Mouse (Mus musculus): ENCODE measurements around the gene Syne2. TPM values are rescaled to one million over a fixed set of nuclear protein-coding genes. Genes with fewer than 3 reads are reported as not detected.

Syne2 gene
- total RNA-seq, 2 experiments from 2014 or later, result 33.4 to 40.0 TPM

GRCm38 (mm10) chr12:76015489-76015888 lies 197.6 kb downstream of the Syne2 start:
- peak in 1 of 2 experiments; percentile 15 for DNase-seq
- intact Hi-C loops (cut with DNase I), result loop anchor here (5.0 kb wide), 1 partner anchor 228 kb away; no protein-coding TSS in a partner anchor

DNA sequence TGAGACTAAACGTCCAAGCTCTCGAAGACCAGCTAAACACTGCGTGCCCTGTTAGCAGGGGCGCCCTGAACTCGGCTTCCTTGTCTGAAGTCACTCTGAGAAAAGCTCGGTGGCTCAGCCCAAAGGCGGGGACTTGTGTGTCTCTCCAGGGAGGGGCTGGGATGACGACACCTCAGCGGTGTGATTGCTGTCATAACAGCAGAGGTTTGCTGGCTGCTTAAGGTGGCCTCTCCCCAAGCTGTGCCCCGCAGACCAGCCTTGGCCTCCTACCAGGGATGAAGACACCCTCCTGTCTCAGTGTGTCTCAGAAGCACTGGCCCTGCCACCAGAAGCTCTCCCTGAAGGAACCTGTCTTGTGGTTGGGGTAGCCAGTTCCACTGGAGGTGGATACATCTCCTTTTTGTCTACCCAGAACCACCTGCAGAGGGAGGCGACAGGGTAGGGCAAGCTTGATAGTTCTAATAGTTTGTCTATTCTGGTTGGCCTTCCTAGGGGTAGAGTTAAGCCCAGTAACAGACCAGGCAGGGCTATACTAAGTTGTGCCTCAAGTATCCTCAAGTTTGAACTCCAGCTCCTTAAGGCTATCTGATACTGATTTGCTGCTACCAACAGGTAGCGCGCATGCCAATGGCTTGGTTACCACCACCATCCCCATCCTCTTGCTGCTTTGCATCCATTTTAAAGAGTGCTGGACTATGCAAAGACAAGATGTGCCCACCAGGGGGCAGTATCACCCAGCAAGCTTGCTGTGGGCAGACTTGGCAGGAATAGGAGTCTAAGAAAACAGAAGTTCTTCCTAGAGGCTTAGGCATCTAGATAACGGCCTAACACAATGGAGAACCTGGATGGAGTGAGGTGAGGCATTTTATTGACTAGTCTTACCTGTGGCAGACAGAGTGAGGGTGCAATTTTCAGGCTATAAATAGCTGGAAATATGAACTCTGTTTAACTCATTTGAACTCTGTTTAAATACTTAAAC lies 198.5 kb downstream of the Syne2 start:
- intact Hi-C loops (cut with DNase I), result loop anchor here (2.0 to 5.0 kb wide), 2 partner anchors 160 to 229 kb away; partner anchors contain the start of gene Esr2
- peak; percentile 67 to 79 for DNase-seq

GRCm38 (mm10) chr12:76018640-76019039 lies 200.7 kb downstream of the Syne2 start:
- intact Hi-C loops (cut with DNase I), result loop anchor here (5.0 kb wide), 1 partner anchor 231 kb away; no protein-coding TSS in a partner anchor
- no peak for DNase-seq

DNA sequence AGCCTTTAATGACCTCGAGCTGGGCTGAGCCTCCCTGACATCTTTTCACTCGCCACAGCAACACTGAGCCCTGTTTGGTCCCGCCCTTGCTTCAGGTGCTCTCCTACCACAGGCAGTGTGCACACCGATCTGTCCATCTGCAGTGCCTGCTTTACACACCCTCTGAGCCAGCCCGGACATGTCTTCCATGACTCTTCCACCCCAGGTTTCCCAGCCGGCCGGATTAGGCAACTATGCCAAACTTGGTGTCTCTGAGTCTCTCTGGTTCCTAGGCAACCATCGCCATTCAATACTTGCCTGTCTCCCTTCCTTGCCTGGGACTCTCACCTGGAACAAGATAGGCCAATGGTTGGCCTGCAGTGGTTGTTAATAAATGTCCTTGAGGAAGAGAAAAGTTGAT lies 224.4 kb downstream of the Syne2 start:
- intact Hi-C loops (cut with DNase I), result no loop called here
- no peak for DNase-seq

DNA sequence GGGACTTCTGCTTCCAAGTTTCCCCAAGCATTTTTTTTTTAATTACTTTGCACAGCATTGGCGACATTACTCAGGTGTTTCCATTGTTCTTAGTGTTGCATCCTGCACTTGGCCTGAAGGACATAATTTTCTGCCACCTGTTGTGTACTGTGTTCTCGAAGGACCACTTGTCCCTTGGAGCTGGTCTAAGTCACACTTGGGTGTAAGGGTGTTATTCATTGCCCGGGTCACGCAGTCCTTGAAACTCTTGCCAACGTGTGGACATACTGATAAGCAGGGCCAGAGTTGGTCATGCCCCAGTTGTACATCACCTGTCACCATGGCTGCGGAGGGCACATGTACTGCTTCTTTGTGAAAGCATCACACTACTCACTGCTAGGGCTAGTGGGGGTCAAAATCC lies 228.6 kb downstream of the Syne2 start:
- intact Hi-C loops (cut with DNase I), result no loop called here
- peak in 1 of 2 experiments; percentile 4 for DNase-seq

DNA sequence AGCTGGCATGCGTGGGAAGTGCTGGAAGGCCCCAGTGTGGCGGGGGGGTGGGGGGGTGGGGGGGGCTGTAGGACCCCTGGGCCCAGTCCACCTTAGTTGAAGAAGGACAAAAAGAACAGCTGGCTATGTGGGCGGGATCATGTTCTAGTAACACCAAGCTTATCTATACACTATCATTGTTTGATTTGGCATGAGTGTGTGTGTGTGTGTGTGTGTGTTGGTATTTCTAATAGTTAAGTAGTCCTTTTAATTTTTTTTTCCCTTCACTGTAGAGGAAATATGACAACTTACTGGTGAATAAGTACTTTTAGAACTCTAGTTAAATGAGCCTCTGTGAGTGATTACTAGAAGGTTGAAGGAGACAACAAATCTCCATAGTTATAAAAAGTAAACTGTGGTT lies 230.0 kb downstream of the Syne2 start:
- DNase-seq, result no peak
- intact Hi-C loops (cut with DNase I), result no loop called here

DNA sequence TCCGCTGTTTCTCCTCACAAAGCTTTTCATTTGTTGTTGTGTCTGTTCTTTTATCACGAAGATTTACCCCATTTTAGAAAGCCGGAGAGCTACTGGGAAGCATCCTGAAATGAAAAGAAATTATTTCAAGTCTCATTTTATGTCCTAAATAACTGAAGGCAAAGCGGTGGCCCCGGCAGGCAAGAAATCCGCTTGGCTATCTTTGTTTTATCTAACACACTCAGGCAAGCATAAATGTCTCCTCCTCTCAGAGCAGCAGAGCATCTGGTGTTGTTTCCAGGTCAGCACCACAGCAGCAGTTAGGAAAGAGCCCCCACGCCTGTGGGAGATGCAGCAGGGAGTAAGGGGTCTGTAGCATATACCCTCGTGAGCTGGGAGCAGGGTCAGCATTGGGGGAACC lies 230.7 kb downstream of the Syne2 start:
- no peak for DNase-seq
- intact Hi-C loops (cut with DNase I), result no loop called here

GRCm38 (mm10) chr12:76049343-76049742 lies 231.4 kb downstream of the Syne2 start:
- intact Hi-C loops (cut with DNase I), result no loop called here
- DNase-seq, result no peak

- intact Hi-C loops (cut with DNase I), result no loop called here
- DNase-seq, result no peak
Observed at GRCm38 (mm10) chr12:76051879-76052278, 233.9 kb downstream of the Syne2 start.

GRCm38 (mm10) chr12:76054653-76055052 lies 236.7 kb downstream of the Syne2 start:
- intact Hi-C loops (cut with DNase I), result no loop called here

DNA sequence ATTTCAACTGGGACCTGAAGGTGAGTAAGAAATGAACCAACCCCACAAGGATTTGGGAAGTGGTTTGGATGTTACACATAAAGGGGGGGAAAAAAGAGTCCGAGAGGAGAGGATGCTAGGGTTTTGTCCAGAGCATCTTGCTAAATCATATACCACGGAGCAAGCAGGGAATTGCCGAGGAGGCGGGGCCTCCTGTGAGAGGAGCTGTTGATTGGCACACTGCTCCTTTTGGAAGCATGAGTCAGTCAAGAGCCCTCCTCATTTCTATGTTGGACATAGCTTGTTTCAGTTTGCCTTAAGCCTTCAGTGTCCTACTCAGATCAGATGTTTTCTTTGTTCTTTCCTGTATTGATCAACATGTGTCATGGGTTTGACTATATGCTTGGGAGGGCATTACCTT lies 245.1 kb downstream of the Syne2 start:
- intact Hi-C loops (cut with DNase I), result no loop called here
- DNase-seq, result no peak

More at GRCm38 (mm10) chr12:76054653-76055052, 236.7 kb downstream of the Syne2 start:
- no peak for DNase-seq

DNA sequence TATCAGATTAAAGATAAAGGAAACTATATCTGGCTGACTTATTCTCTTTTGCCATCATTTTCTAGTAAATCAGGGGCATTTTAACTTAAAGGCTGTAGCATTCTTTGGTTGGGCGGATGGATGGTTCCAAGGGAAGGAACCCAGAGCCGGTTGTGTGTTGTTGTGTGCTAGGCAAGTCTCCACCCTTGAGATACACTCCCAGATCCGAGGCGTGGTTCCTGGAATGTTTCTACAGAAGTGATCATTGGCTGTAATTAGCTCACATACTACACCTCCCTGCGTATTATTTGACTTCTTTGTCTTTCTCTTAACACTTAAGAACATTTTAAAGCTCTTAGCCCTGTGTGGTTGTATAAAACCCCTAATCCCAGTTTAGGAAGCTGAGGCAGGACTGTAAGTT lies 252.5 kb downstream of the Syne2 start:
- no peak for DNase-seq
- intact Hi-C loops (cut with DNase I), result no loop called here

GRCm38 (mm10) chr12:76071935-76072849 lies 254.3 kb downstream of the Syne2 start:
- peak; percentile 15 to 18 for DNase-seq
- intact Hi-C loops (cut with DNase I), result no loop called here

DNA sequence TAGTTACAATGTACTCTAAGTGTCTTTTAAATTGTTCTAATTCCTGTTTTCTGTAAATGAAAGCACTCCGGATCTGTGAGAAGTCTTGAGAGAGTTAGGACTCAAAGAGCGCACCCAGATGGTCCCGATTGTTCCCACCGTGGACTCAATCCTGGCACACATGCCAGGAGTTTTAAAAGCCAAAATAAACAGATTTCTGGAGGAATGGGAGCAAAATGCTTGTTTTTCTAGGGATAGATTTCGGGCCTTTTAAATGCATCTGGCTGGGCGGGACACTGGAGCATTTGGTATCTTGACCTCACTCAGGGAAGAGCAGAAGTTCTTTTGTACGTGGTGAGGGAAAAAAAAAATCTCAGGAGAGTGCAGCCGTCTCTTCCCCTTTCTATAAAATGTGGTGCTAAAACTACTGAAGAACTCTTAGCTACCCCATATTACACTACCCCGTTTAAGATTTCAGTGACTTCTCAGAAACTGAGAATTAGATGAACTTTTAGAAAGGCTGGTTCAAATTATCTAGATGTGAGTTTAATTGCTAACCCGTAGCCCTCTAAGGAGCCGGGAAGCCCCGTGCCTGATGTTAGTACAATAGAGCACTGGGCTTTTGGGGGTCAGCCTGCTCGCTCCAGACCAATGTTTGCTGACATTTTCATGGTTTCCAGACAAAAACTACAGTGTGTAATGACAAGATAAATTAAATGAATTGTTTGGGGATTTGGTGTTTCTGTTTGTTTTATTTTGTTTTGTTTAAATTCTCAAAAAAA lies 255.3 kb downstream of the Syne2 start:
- intact Hi-C loops (cut with DNase I), result no loop called here
- DNase-seq, result no peak

- DNase-seq, result no peak
- intact Hi-C loops (cut with DNase I), result no loop called here
Observed at GRCm38 (mm10) chr12:76073981-76074380, 256.0 kb downstream of the Syne2 start.

DNA sequence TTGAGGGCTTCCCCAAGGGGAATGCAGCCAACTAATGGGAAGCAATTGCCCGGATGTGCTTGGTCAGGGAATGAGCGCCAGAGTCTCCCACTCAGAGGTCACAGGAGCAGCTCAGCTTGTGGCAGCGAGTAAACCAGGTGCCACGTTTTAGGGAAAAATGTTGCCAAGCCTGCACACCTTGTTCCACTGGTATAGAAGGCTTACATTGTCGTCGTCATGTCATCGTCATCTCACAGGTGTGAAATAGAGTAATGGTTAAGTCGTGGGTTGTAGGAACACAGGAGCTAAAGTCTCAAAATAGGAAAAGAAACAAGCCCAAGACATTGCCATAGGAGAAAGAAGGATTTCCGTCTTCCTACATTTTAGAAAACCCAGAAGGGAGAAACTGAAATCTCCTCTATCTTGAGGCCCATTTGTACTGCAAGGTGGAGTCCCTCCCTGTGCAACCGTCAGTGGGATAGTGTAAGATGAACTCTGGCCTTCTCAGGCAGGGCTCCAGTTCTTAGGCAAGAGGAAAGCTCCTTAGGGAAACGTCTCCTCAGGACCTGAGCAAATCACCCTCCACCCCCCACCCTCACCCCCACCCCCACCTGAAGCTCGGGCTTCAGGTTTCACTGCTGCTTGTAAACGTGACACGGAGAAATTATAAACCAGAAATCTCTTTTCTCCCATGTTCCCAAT lies 263.1 kb downstream of the Syne2 start:
- DNase-seq, result no peak
- intact Hi-C loops (cut with DNase I), result no loop called here

- no peak for DNase-seq
- intact Hi-C loops (cut with DNase I), result no loop called here
Observed at GRCm38 (mm10) chr12:76081557-76082211, 263.8 kb downstream of the Syne2 start.

- intact Hi-C loops (cut with DNase I), result no loop called here
- no peak for DNase-seq
Observed at GRCm38 (mm10) chr12:76085066-76085465, 267.1 kb downstream of the Syne2 start.

Measured in heart, postnatal 36 days (tissue).